Mouse (Mus musculus) liver, embryonic 14.5 days (tissue): ENCODE measurements around the gene Cldn24.

Source experiments
- CTCF ChIP-seq: IDR thresholded peaks from 2 replicates; pipeline ENCODE4 v1.5.1; 2016; ENCODE audit warnings: antibody characterized with exemption, low read depth, control low read depth
- EP300 ChIP-seq: IDR thresholded peaks from 2 replicates; pipeline ENCODE4 v1.6.1; 2016; ENCODE audit warnings: antibody characterized with exemption, low read depth

DNA sequence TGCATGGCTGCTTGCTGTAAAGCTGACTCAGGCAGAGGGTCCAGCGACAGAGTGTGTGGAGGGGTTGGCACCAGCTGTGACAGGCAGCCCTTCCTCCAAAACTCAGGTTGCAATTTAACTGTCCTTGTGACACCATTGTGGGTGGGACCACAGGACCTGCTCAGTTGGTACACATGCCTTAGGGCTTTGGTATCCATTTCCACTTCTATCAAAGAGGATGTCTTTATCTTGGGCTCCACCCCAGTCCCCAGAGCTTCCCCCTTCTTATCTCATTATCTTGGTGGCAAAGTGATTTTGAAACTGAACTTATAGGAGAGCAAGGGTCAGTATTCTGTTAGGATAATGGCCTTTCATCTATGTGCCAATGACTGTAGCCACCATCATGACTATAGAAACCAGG is 12.0 kb downstream of the Cldn24 start:
- TF ChIP-seq CTCF (no peak), EP300 (no peak)
